Mouse (Mus musculus): ENCODE data around the gene Arhgef2. TPM values are rescaled to one million over a fixed set of nuclear protein-coding genes. Genes with fewer than 3 reads are reported as not detected.
A peak's percentile ranks its signal among the peaks of the same experiment; 100 is the strongest.

Arhgef2 gene
- polyA plus RNA-seq, 1 experiment from 2014 or later = 127 TPM

- Histone ChIP-seq H3K27me3 (ENCODE audit: control insufficient read depth, insufficient read depth, low read length) (no peaks in the 10 kb centered on the region), H3K4me2 (replicated peaks; ENCODE audit: low read depth, low read length) (no peak overlapping the region), H3K36me3 (ENCODE audit: control insufficient read depth, insufficient read depth, low read length) (no peaks in the 10 kb centered on the region), H3K4me3 (ENCODE audit: low read length) (no peak overlapping the region), H3K27ac (ENCODE audit: low read depth, low read length) (no peak overlapping the region), H3K9ac (ENCODE audit: low read depth, low read length) (no peak overlapping the region), H3K9me3 (ENCODE audit: control insufficient read depth, low read length) (no peaks in the 10 kb centered on the region), H3K4me1 (ENCODE audit: control insufficient read depth, insufficient read depth, low read length) (no peaks in the 10 kb centered on the region)
- no peak for ATAC-seq (ENCODE audit: low FRiP score, low TSS enrichment)
- WGBS = 77% methylated on average over 8 of the region's 8 CpGs
Measured at GRCm38 (mm10) chr3:88655619-88656018, 49.9 kb downstream of the Arhgef2 start.

GRCm38 (mm10) chr3:88658441-88659127 lies 52.8 kb downstream of the Arhgef2 start:
- ATAC-seq (ENCODE audit: low FRiP score, low TSS enrichment) = no peak
- H3K4me1 ChIP-seq (ENCODE audit: control insufficient read depth, insufficient read depth, low read length) = no peaks in the 10 kb centered on the region

DNA sequence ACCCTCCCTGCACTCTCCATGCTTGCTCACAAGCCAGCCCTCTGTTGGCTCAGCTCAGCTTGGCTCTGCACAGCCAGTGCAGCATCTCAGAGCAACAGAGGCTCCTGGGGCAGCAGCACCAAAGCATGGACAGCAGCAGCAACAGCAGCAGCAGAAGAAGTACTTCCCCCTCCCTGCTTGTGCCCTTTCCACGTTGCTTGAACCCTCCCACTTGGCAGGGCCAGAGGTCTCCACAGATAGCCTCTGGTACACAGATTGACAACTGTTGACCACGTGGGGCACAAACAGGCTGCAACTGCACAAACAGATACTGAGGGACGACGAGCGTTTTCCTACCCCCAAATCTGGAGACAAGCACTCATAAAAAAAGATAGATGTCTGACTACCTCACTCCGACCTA lies 54.0 kb downstream of the Arhgef2 start:
- Histone ChIP-seq H3K4me3 (ENCODE audit: low read length) (no peak overlapping the region), H3K36me3 (ENCODE audit: control insufficient read depth, insufficient read depth, low read length) (no peaks in the 10 kb centered on the region), H3K4me1 (ENCODE audit: control insufficient read depth, insufficient read depth, low read length) (no peaks in the 10 kb centered on the region), H3K4me2 (replicated peaks; ENCODE audit: low read depth, low read length) (no peak overlapping the region), H3K9me3 (ENCODE audit: control insufficient read depth, low read length) (no peaks in the 10 kb centered on the region), H3K9ac (ENCODE audit: low read depth, low read length) (no peak overlapping the region), H3K27ac (ENCODE audit: low read depth, low read length) (no peak overlapping the region), H3K27me3 (ENCODE audit: control insufficient read depth, insufficient read depth, low read length) (no peaks in the 10 kb centered on the region)
- ATAC-seq (ENCODE audit: low FRiP score, low TSS enrichment) = no peak
- 12% methylated on average over 6 of the region's 6 CpGs for WGBS

More at GRCm38 (mm10) chr3:88658441-88659127, 52.8 kb downstream of the Arhgef2 start:
- H3K27me3 ChIP-seq (ENCODE audit: control insufficient read depth, insufficient read depth, low read length) = no peaks in the 10 kb centered on the region
- H3K27ac ChIP-seq (ENCODE audit: low read depth, low read length) = no peak overlapping the region
- no peak overlapping the region for H3K4me3 ChIP-seq (ENCODE audit: low read length)
- no peaks in the 10 kb centered on the region for H3K36me3 ChIP-seq (ENCODE audit: control insufficient read depth, insufficient read depth, low read length)
- 66% methylated on average over 5 of the region's 5 CpGs for WGBS
- no peaks in the 10 kb centered on the region for H3K9me3 ChIP-seq (ENCODE audit: control insufficient read depth, low read length)
- H3K4me2 ChIP-seq (replicated peaks; ENCODE audit: low read depth, low read length) = no peak overlapping the region
- H3K9ac ChIP-seq (ENCODE audit: low read depth, low read length) = no peak overlapping the region

- no peaks in the 10 kb centered on the region for H3K36me3 ChIP-seq (ENCODE audit: control insufficient read depth, insufficient read depth, low read length)
- H3K9ac ChIP-seq (ENCODE audit: low read depth, low read length) = no peak overlapping the region
- H3K4me3 ChIP-seq (ENCODE audit: low read length) = no peak overlapping the region
- WGBS = 68% methylated on average over 4 of the region's 4 CpGs
- no peak overlapping the region for H3K27ac ChIP-seq (ENCODE audit: low read depth, low read length)
- H3K4me2 ChIP-seq (replicated peaks; ENCODE audit: low read depth, low read length) = no peak overlapping the region
- ATAC-seq (ENCODE audit: low FRiP score, low TSS enrichment) = no peak
- no peaks in the 10 kb centered on the region for H3K9me3 ChIP-seq (ENCODE audit: control insufficient read depth, low read length)
- H3K27me3 ChIP-seq (ENCODE audit: control insufficient read depth, insufficient read depth, low read length) = no peaks in the 10 kb centered on the region
- no peaks in the 10 kb centered on the region for H3K4me1 ChIP-seq (ENCODE audit: control insufficient read depth, insufficient read depth, low read length)
Measured at GRCm38 (mm10) chr3:88664095-88664494, 58.3 kb downstream of the Arhgef2 start.

DNA sequence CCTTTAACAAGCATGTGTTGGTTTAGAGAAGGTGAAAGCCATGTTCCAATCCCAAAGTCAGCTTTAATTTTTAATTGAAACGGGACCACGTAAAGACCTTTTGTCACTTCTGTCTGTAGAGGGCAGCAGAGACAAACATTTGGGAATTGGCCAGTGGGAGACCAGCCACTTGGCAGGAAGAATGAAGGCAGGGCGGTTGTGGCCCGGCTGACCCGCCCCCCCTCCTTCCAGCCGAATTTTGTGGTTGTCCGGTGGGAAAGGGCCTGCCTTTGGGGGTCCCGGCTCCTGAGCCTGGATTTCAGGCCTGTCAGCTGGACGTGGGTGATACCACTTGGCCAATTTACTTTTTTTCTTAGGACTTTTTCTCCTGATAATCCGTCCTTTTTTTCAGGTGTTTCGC lies 71.6 kb downstream of the Arhgef2 start:
- Histone ChIP-seq H3K27ac (ENCODE audit: low read depth, low read length) (no peak overlapping the region), H3K4me1 (ENCODE audit: control insufficient read depth, insufficient read depth, low read length) (no peaks in the 10 kb centered on the region), H3K4me3 (ENCODE audit: low read length) (peak overlapping the region; percentile 18), H3K9ac (ENCODE audit: low read depth, low read length) (peak overlapping the region; percentile 43; the same call in 1 of the 2 replicates), H3K36me3 (ENCODE audit: control insufficient read depth, insufficient read depth, low read length) (no peaks in the 10 kb centered on the region), H3K27me3 (ENCODE audit: control insufficient read depth, insufficient read depth, low read length) (no peaks in the 10 kb centered on the region), H3K4me2 (replicated peaks; ENCODE audit: low read depth, low read length) (peak overlapping the region; percentile 44), H3K9me3 (ENCODE audit: control insufficient read depth, low read length) (no peaks in the 10 kb centered on the region)
- 9% methylated on average over 11 of the region's 11 CpGs for WGBS
- ATAC-seq (ENCODE audit: low FRiP score, low TSS enrichment) = peak; percentile 88

DNA sequence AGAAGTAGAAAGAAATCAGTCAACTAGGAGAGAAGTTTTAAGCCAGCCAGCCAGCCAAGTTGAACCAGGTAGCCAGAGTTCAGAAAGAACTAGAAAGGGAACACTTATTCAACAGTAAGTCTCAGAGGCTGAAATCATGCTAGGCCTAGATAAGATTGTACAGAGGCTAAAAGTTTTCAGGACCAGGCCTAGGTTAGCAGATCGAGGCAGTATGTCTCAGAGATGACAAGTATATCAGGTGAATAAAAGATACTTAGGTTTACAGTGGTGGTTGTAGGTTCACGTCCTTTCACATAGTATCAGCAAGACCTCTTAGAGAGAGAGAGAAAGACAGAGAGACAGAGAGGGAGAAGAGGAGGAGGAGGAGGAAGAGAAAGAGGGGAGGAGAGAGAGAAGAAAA lies 78.0 kb downstream of the Arhgef2 start:
- Histone ChIP-seq H3K4me3 (ENCODE audit: low read length) (no peak overlapping the region), H3K4me2 (replicated peaks; ENCODE audit: low read depth, low read length) (no peak overlapping the region), H3K9ac (ENCODE audit: low read depth, low read length) (no peak overlapping the region), H3K4me1 (ENCODE audit: control insufficient read depth, insufficient read depth, low read length) (peaks cover 7% of the 10 kb centered on the region; the same call in 1 of the 2 replicates), H3K27me3 (ENCODE audit: control insufficient read depth, insufficient read depth, low read length) (no peaks in the 10 kb centered on the region), H3K9me3 (ENCODE audit: control insufficient read depth, low read length) (no peaks in the 10 kb centered on the region), H3K36me3 (ENCODE audit: control insufficient read depth, insufficient read depth, low read length) (peaks cover 12% of the 10 kb centered on the region), H3K27ac (ENCODE audit: low read depth, low read length) (no peak overlapping the region)
- WGBS = 88% methylated on average over 2 of the region's 2 CpGs
- no peak for ATAC-seq (ENCODE audit: low FRiP score, low TSS enrichment)

GRCm38 (mm10) chr3:88684236-88684979 lies 78.6 kb downstream of the Arhgef2 start:
- Histone ChIP-seq H3K9ac (ENCODE audit: low read depth, low read length) (peak overlapping the region; percentile 99; the same call in 1 of the 2 replicates), H3K9me3 (ENCODE audit: control insufficient read depth, low read length) (no peaks in the 10 kb centered on the region), H3K4me3 (ENCODE audit: low read length) (peak overlapping the region; percentile 99), H3K27me3 (ENCODE audit: control insufficient read depth, insufficient read depth, low read length) (no peaks in the 10 kb centered on the region), H3K36me3 (ENCODE audit: control insufficient read depth, insufficient read depth, low read length) (peaks cover 18% of the 10 kb centered on the region), H3K4me2 (replicated peaks; ENCODE audit: low read depth, low read length) (peak overlapping the region; percentile 57), H3K4me1 (ENCODE audit: control insufficient read depth, insufficient read depth, low read length) (peaks cover 7% of the 10 kb centered on the region; the same call in 1 of the 2 replicates), H3K27ac (ENCODE audit: low read depth, low read length) (peak overlapping the region; percentile 93; the same call in 1 of the 2 replicates)
- 63% methylated on average over 7 of the region's 8 CpGs for WGBS
- no peak for ATAC-seq (ENCODE audit: low FRiP score, low TSS enrichment)

- Histone ChIP-seq H3K27me3 (ENCODE audit: control insufficient read depth, insufficient read depth, low read length) (no peaks in the 10 kb centered on the region), H3K4me3 (ENCODE audit: low read length) (peak within 1 kb of the TSS; percentile 99), H3K4me2 (replicated peaks; ENCODE audit: low read depth, low read length) (peak within 1 kb of the TSS; percentile 94), H3K27ac (ENCODE audit: low read depth, low read length) (peak within 1 kb of the TSS; percentile 98), H3K4me1 (ENCODE audit: control insufficient read depth, insufficient read depth, low read length) (peaks cover 7% of the 10 kb centered on the region; the same call in 1 of the 2 replicates), H3K36me3 (ENCODE audit: control insufficient read depth, insufficient read depth, low read length) (peaks cover 26% of the 10 kb centered on the region), H3K9me3 (ENCODE audit: control insufficient read depth, low read length) (no peaks in the 10 kb centered on the region), H3K9ac (ENCODE audit: low read depth, low read length) (peak within 1 kb of the TSS; percentile 99)
- under 1% methylated on average over 47 of the region's 47 CpGs for WGBS
- peak; percentile 99 for ATAC-seq (ENCODE audit: low FRiP score, low TSS enrichment)
Measured at GRCm38 (mm10) chr3:88684980-88685941, 79.5 kb downstream of the Arhgef2 start, which contains the start of gene Khdc4. Khdc4 (plus strand) TSS chr3:88685803.

Measured in kidney, embryonic 14.5 days (tissue).